Mouse (Mus musculus) MEL (cell line): ENCODE data around the gene Ffar2. TPM values are rescaled to one million over a fixed set of nuclear protein-coding genes. Genes with fewer than 3 reads are reported as not detected.
"Not testable (repeated sequence)": the region's sequence is repeated elsewhere in the genome, so short reads cannot be mapped to it uniquely, and the experiment has no call there.

ENCODE experiments used
- DNase-seq: peaks from one replicate; pipeline ENCODE4 v3.0.0; 2011; ENCODE audit warnings: low read depth, low spot score
- H3K27ac ChIP-seq: 2 replicates; pipeline ENCODE4 v1.5.1; 2012; ENCODE audit warnings: low read depth, mild to moderate bottlenecking, control low read depth, low read length, moderate library complexity; ENCODE audit not compliant: control insufficient read depth
- H3K27me3 ChIP-seq, 2 experiments: fragments of 150-350 bp in 1 of 2; sonication (generic) in 1 of 2; 2 replicates each; pipeline ENCODE4 v1.6.1; 2012; ENCODE audit warnings: low read length in 2 of 2, mild to moderate bottlenecking in 2 of 2, improper control_type of control experiment in 1 of 2, moderate library complexity in 1 of 2; ENCODE audit not compliant: insufficient read depth in 2 of 2, control insufficient read depth in 1 of 2
- H3K36me3 ChIP-seq, 2 experiments: 2 replicates each; pipeline ENCODE4 v1.6.1; 2012 to 2014; ENCODE audit warnings: low read length in 2 of 2, improper control_type of control experiment in 1 of 2, inconsistent platforms in 1 of 2, mild to moderate bottlenecking in 1 of 2; ENCODE audit not compliant: insufficient read depth in 2 of 2, control insufficient read depth in 1 of 2
- H3K4me1 ChIP-seq, 2 experiments: fragments of 150-350 bp in 1 of 2; sonication (generic) in 1 of 2; 2 replicates each; pipeline ENCODE4 v1.6.1; 2012; ENCODE audit warnings: low read length in 2 of 2, improper control_type of control experiment in 1 of 2, mild to moderate bottlenecking in 1 of 2; ENCODE audit not compliant: insufficient read depth in 2 of 2, control insufficient read depth in 1 of 2
- H3K4me3 ChIP-seq, 2 experiments: fragments of 150-350 bp in 1 of 2; sonication (generic) in 1 of 2; 2 replicates each; pipeline ENCODE4 v1.5.1; 2012; ENCODE audit warnings: low read depth in 2 of 2, low read length in 2 of 2, mild to moderate bottlenecking in 2 of 2, moderate library complexity in 2 of 2, control low read depth in 1 of 2, improper control_type of control experiment in 1 of 2; ENCODE audit not compliant: control insufficient read depth in 1 of 2, insufficient read depth in 1 of 2
- H3K79me2 ChIP-seq: 2 replicates; pipeline ENCODE4 v1.6.1; 2012; ENCODE audit warnings: mild to moderate bottlenecking, low read length, moderate library complexity; ENCODE audit not compliant: control insufficient read depth, poor library complexity, insufficient read depth
- H3K9ac ChIP-seq: 2 replicates; pipeline ENCODE4 v1.6.1; 2012; ENCODE audit warnings: low read depth, mild to moderate bottlenecking, control low read depth, low read length, moderate library complexity; ENCODE audit not compliant: control insufficient read depth, poor library complexity, severe bottlenecking
- H3K9me3 ChIP-seq: fragments of 150-350 bp; sonication (generic); replicated peaks from 2 replicates; pipeline ENCODE4 v1.6.1; 2012; ENCODE audit warnings: mild to moderate bottlenecking, low read length, improper control_type of control experiment, moderate library complexity; ENCODE audit not compliant: insufficient read depth
- EP300 ChIP-seq, 2 experiments: IDR thresholded peaks; 2 replicates each; pipeline ENCODE4 v1.6.1; 2011; ENCODE audit warnings: improper control_type of control experiment in 2 of 2, low read length in 2 of 2, low read depth in 1 of 2, mild to moderate bottlenecking in 1 of 2
- ETS1 ChIP-seq: IDR thresholded peaks from 2 replicates; pipeline ENCODE4 v1.6.1; 2012; ENCODE audit warnings: low read depth, mild to moderate bottlenecking, inconsistent platforms, low read length, improper control_type of control experiment, moderate library complexity
- GABPA ChIP-seq: IDR thresholded peaks from 2 replicates; pipeline ENCODE4 v1.6.1; 2012; ENCODE audit warnings: low read depth, mild to moderate bottlenecking, inconsistent platforms, low read length, improper control_type of control experiment, moderate library complexity
- GATA1 ChIP-seq: IDR thresholded peaks from 2 replicates; pipeline ENCODE4 v1.6.1; 2011; ENCODE audit warnings: low read depth, low read length, improper control_type of control experiment
- HCFC1 ChIP-seq: IDR thresholded peaks from 2 replicates; pipeline ENCODE4 v1.6.1; 2012; ENCODE audit warnings: low read depth, mild to moderate bottlenecking, inconsistent platforms, low read length, improper control_type of control experiment, moderate library complexity
- MAX ChIP-seq: IDR thresholded peaks from 2 replicates; pipeline ENCODE4 v1.6.1; 2011; ENCODE audit warnings: low read length, improper control_type of control experiment
- MXI1 ChIP-seq: IDR thresholded peaks from 2 replicates; pipeline ENCODE4 v1.6.1; 2011; ENCODE audit warnings: mild to moderate bottlenecking, low read depth, low read length, improper control_type of control experiment
- MYC ChIP-seq: IDR thresholded peaks from 2 replicates; pipeline ENCODE4 v1.6.1; 2011; ENCODE audit warnings: low read depth, mild to moderate bottlenecking, low read length, improper control_type of control experiment, moderate library complexity
- POLR2AphosphoS2 ChIP-seq: IDR thresholded peaks from 2 replicates; pipeline ENCODE4 v1.6.1; 2011; ENCODE audit warnings: low read length, improper control_type of control experiment
- RCOR1 ChIP-seq: IDR thresholded peaks from 2 replicates; pipeline ENCODE4 v1.6.1; 2012; ENCODE audit warnings: low read depth, mild to moderate bottlenecking, inconsistent platforms, low read length, improper control_type of control experiment
- SIN3A ChIP-seq: IDR thresholded peaks from 2 replicates; pipeline ENCODE4 v1.6.1; 2012; ENCODE audit warnings: low read length, improper control_type of control experiment, inconsistent platforms
- SMC3 ChIP-seq: IDR thresholded peaks from 2 replicates; pipeline ENCODE4 v1.6.1; 2011; ENCODE audit warnings: low read depth, low read length, improper control_type of control experiment
- TBP ChIP-seq: IDR thresholded peaks from 2 replicates; pipeline ENCODE4 v1.8.0; 2011; ENCODE audit warnings: low read depth, low read length, improper control_type of control experiment
- UBTF ChIP-seq: IDR thresholded peaks from 2 replicates; pipeline ENCODE4 v1.6.1; 2012; ENCODE audit warnings: low read depth, mild to moderate bottlenecking, inconsistent platforms, low read length, improper control_type of control experiment, moderate library complexity, borderline replicate concordance; ENCODE audit not compliant: insufficient read depth
- USF2 ChIP-seq, 2 experiments: IDR thresholded peaks; 2 replicates each; pipeline ENCODE4 v1.6.1; 2011 to 2012; ENCODE audit warnings: improper control_type of control experiment in 2 of 2, low read length in 2 of 2, borderline replicate concordance in 1 of 2, inconsistent platforms in 1 of 2, low read depth in 1 of 2, mild to moderate bottlenecking in 1 of 2; ENCODE audit not compliant: insufficient read depth in 1 of 2
- ZC3H11A ChIP-seq: IDR thresholded peaks from 2 replicates; pipeline ENCODE4 v1.6.1; 2012; ENCODE audit warnings: low read depth, mild to moderate bottlenecking, inconsistent platforms, low read length, improper control_type of control experiment
- ZKSCAN1 ChIP-seq: IDR thresholded peaks from 2 replicates; pipeline ENCODE4 v1.6.1; 2012; ENCODE audit warnings: low read depth, mild to moderate bottlenecking, inconsistent platforms, low read length, improper control_type of control experiment, moderate library complexity
- ZNF384 ChIP-seq: IDR thresholded peaks from 2 replicates; pipeline ENCODE4 v1.6.1; 2012; ENCODE audit warnings: low read depth, mild to moderate bottlenecking, inconsistent platforms, low read length, improper control_type of control experiment
- polyA plus RNA-seq, 2 experiments: library from polyadenylated mRNA; stranded (reverse) in 1 of 2; unstranded in 1 of 2; fragments of >175 nt in 1 of 2; fragments of >200 nt in 1 of 2; gene quantifications; 2 replicates each; pipeline versions ENCODE4 v1.2.1 to v1.2.4; 2012; ENCODE audit warnings: low replicate concordance in 2 of 2, low read depth in 1 of 2; ENCODE audit not compliant: insufficient read length in 2 of 2, insufficient read depth in 1 of 2, missing spikeins in 1 of 2
- total RNA-seq: library from RNA; depleted of rRNA; stranded (reverse); fragments of 300-350 nt; gene quantifications from 2 replicates; pipeline ENCODE4 v1.2.3, GENCODE M21; 2012

Ffar2 gene
- total and polyA plus RNA-seq, 3 experiments, result 0.04 TPM; not detected in 2

- H3K4me1 ChIP-seq, result peaks cover 23 to 27% of the 10 kb centered on the region in 2 experiments
- DNase-seq, result peak; percentile 57
- H3K36me3 ChIP-seq, result peaks cover 0 to 21% of the 10 kb centered on the region in 2 experiments; a peak in 2 of 4 replicates
- no peaks in the 10 kb centered on the region for H3K79me2 ChIP-seq
- H3K27ac ChIP-seq, result peak overlapping the region; percentile 22; the same call in 1 of the 2 replicates
- H3K9ac ChIP-seq, result no peak overlapping the region
- no peaks in the 10 kb centered on the region for H3K9me3 ChIP-seq
- H3K27me3 ChIP-seq, result no peaks in the 10 kb centered on the region
- H3K4me3 ChIP-seq, result no peak overlapping the region
- peak; percentile 20; the same call in 1 of the 2 replicates for TF ChIP-seq RCOR1
- TF ChIP-seq ZC3H11A, result no peak
- TF ChIP-seq USF2 (IDR thresholded peaks at IDR 0.05; ENCODE audit: borderline replicate concordance in 1 of 2, insufficient read depth in 1 of 2, low read depth in 1 of 2, low read length in 2 of 2), result no peak
- TF ChIP-seq HCFC1, result no peak
- 0 out of 2 replicates have a peak, but pooled peaks have one; percentile 6 for TF ChIP-seq MXI1
- no peak for TF ChIP-seq ZKSCAN1
- no peak for TF ChIP-seq GABPA
- TF ChIP-seq GATA1, result peak; percentile 41
- no peak for TF ChIP-seq ZNF384
- peak; percentile 42 to 59 for TF ChIP-seq EP300 (IDR thresholded peaks at IDR 0.05; ENCODE audit: low read depth in 1 of 2, low read length in 2 of 2)
- 0 out of 2 replicates have a peak, but pooled peaks have one; percentile 15 for TF ChIP-seq MYC
- no peak for TF ChIP-seq UBTF
- TF ChIP-seq MAX, result 0 out of 2 replicates have a peak, but pooled peaks have one; percentile 41
- TF ChIP-seq POLR2AphosphoS2, result no peak
- TF ChIP-seq ETS1, result peak; percentile 59
- peak; percentile 27; the same call in 1 of the 2 replicates for TF ChIP-seq SIN3A
- TF ChIP-seq SMC3, result no peak
- TF ChIP-seq TBP, result no peak
Measured at GRCm38 (mm10) chr7:30840306-30840705, 16.7 kb upstream of the Ffar2 start.

- peak; percentile 27; the same call in 1 of the 2 replicates for TF ChIP-seq ZNF384
- no peak for TF ChIP-seq TBP
Measured at GRCm38 (mm10) chr7:30837277-30837676, 13.7 kb upstream of the Ffar2 start.

GRCm38 (mm10) chr7:30832684-30833083, 9.1 kb upstream of the Ffar2 start:
- not testable (repeated sequence) for H3K9ac ChIP-seq, H3K79me2 ChIP-seq, H3K9me3 ChIP-seq, DNase-seq, H3K27me3 ChIP-seq, H3K4me3 ChIP-seq, H3K27ac ChIP-seq
- Histone ChIP-seq H3K4me1 (peaks cover 3 to 17% of the 10 kb centered on the region in 2 experiments; a peak in 3 of 4 replicates), H3K36me3 (peaks cover 0 to 13% of the 10 kb centered on the region in 2 experiments; a peak in 2 of 4 replicates)

More at GRCm38 (mm10) chr7:30837277-30837676, 13.7 kb upstream of the Ffar2 start:
- Histone ChIP-seq H3K4me3 (no peak overlapping the region), H3K27me3 (no peaks in the 10 kb centered on the region), H3K4me1 (peaks cover 17 to 21% of the 10 kb centered on the region in 2 experiments), H3K27ac (no peak overlapping the region), H3K36me3 (peaks cover 0 to 16% of the 10 kb centered on the region in 2 experiments; a peak in 2 of 4 replicates), H3K9me3 (no peaks in the 10 kb centered on the region), H3K79me2 (no peaks in the 10 kb centered on the region), H3K9ac (no peak overlapping the region)
- no peak for DNase-seq
